Mouse (Mus musculus): ENCODE data around the gene Prkcg.
"Not testable (repeated sequence)": the region's sequence is repeated elsewhere in the genome, so short reads cannot be mapped to it uniquely, and the experiment has no call there.

Prkcg gene

DNA sequence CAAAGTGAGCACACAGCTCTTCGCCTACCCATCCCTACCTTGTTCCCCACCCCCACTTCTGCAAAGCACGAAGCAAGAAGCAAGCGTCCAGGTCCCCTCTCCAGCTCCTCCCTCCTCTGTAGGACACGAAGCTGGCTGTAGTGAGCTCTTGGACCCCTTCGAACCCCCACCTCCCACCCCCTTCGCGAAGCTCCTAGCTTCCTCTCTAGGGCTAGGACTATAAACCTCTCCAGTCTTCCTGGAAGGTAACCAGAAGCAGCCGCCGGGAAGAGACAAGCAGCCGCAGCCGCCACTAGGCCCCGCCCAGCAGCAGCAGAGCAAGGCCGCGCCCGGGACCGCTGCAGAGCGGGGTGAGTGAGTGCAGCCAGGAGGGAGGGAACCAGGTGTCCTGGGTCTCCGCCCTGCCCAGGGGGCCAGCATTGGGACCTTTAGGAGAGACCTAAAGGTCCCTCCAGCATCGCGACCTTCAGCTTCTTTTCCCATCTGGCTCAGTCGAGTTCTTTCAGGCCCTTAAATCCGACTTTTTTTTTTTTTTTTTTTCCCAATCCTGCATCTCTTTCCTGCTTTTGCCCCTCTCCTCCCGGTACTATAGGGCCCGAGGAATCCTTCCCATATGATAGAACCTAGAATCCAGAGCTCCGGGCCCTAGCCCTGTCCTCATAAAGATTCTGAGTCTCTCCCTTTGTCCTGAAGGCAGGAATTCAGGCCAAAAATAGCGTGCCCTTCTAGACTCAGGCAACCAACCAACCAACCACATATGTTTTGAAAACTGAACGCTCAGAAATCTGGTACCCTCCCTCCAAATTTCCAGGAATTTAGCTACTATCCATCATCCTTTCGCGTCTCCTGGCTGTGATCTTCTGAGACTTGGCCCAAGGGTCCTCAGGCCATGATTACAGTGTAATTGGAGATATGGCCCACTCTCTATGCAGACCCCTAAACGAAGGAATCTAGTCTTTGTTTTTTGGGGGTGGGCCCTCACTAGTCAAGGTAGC lies at the start of gene Prkcg, which contains the start of gene Myadm:
TSS of gene Prkcg (plus strand) at position 204 of the 995 bp plus-strand sequence.
TSS of gene Myadm (plus strand) at position 105 of the 995 bp plus-strand sequence.
- in situ Hi-C loops (cut with MboI; ENCODE audit: low sequenced_read_pairs), result no loop called here

DNA sequence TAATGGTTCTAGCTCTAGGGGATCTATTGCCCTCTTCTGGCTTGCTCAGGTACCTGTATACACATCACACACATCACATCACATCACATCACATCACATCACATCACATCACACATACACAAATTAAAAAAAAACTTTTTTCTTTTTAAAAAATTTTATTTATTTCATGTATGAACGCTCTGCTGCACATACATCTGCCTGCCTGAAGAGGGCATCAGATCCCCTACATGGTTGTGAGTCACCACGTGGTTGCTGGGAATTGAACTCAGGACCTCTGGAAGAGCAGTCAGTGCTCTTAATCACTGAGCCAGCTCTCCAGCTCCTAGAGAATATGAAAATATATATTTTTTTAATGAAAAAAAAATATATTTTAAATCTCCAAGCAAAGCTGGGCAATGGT lies 49.8 kb upstream of the Prkcg start:
- in situ Hi-C loops (cut with MboI; ENCODE audit: low sequenced_read_pairs), result no loop called here

DNA sequence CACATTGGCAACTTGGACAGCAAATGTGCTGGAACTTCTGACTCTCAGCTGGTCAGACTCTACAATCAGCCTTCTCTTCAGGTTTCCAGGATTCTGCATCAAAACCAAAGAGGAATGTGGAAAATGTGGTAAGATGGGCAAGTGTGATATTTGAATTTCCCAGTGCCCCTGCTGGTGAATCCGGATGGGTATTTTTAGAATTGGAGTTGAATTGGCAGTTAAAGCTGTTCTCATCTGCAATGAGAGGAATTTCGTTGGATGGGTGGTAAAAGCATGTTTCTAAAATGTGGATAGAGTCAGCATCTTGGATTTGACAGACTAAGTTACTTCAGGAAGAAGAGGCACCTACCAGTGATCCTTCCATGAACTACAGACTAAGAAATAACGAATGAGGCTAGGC lies 28.3 kb upstream of the Prkcg start:
- in situ Hi-C loops (cut with MboI; ENCODE audit: low sequenced_read_pairs), result no loop called here

DNA sequence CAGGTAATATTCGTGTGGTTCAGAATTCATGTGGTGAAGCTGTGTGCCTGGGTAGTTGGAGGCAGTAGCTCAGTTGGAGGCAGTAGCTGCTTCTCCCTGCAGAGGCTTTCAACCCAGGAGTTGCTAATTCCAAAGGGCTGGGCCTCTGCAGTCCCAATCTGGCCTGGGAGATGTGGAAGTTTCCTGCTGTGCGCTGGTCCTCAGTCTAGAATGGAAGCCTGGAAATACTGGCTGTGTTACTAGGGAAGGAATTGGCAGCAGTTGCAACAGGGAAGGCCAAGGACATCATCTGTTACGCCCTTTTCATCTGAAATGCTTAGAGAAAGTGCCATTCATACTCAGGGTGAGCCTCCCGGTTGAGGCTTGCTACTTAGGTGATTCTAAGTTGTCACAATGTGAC lies 27.5 kb upstream of the Prkcg start:
- in situ Hi-C loops (cut with MboI; ENCODE audit: low sequenced_read_pairs), result no loop called here

DNA sequence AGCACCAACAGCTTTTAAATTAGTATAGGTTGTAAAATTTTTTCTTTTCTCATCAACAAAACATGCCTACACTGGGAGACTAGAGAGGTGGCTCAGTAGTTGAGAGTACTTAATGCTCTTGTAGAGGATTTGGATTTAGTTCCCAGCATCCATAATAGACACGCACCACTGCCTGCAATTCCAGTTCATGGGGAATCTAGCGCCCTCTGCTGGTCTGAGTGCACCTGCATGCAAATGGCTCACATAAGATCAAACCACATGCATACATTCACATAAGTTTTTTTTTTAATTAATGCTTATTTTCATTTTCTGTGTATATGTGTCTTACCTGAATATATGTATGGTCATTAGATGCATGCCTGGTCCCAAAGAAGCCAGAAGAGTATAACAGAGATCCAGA lies 26.2 kb upstream of the Prkcg start:
- in situ Hi-C loops (cut with MboI; ENCODE audit: low sequenced_read_pairs), result no loop called here

DNA sequence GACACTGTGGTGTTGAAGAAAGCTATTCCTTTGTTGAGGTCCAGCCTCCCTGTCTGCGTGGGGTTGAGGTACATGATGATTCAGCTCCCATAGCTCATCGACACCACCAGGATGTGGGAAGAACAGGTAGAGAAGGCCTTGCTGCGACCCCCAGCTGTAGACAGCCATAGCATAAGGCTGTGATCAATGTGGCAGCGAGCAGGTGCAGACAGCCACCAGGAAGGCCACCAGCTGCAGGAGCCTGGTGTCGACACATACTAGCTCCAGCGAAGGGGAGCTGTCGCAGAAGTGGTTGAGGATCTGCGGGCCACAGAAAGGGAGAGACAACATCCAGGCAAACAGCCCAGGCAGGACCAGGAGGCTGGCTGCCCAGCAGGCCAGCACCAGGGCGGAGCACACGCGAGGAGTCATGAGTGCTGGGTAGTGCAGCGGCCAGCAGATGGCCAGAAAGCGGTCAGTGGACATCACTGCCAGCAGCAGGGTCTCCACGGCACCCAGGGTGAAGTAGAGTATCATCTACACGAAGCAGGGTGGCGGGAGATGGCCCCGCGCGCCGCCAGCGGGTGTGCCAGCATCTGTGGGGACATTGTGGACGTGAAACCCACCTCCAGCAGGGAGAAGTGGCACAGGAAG lies 24.5 kb upstream of the Prkcg start:
- in situ Hi-C loops (cut with MboI; ENCODE audit: low sequenced_read_pairs), result no loop called here

DNA sequence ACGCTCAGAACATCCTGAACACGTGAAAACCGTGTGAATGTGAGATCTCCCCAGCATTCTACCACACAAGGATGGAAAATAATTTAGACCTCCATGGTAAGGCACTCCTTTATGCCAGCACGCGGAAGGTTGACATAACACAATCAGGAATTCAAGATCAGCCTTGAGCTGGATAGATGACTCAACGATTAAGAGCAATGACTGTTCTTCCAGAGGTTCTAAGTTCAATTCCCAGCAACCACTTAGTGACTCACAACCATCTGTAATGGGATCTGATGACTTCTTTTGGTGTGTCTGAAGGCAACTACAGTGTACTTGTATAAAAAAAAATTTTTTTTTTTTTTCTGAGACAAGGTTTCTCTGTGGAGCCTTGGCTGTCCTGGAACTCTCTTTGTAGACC lies 23.7 kb upstream of the Prkcg start:
- in situ Hi-C loops (cut with MboI; ENCODE audit: low sequenced_read_pairs), result no loop called here

DNA sequence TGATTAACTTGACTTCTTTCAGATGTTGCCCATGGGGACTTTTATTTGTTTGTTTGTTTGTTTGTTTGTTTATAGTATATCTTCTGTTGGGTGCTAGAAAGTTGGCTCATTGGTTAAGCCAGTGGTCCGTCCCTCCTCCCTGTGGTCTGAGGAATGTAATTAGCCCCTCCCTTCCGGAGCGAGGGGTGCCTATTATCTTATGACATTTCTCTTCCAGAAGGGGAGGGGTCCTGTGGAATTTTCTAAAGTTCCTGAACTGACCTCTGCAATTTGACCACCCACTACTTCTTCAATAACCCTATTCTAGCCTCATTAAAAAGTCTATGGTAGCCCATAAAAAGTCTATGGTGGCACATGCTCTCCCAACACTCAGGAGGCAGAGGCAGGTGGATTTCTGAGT lies 21.7 kb upstream of the Prkcg start:
- in situ Hi-C loops (cut with MboI; ENCODE audit: low sequenced_read_pairs), result no loop called here

DNA sequence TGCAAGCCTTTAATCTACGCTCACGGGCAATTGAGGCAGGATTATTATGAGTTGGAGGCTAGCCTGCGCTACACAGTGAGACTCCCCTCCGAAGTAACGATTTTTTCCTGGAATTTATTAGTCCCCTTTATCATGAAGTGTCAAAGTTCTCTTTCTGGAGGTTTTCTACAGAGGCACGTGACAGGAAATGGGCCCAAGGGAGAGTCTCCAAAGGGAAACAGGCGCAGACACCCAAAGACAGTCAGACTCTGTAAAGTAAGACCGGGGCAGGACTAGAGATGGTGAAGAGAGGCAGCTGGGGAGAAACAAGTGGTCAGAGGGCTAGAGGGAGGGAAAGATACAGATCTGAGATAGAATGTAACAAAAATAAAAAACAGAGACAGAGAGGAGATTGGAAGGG lies 21.1 kb upstream of the Prkcg start:
- in situ Hi-C loops (cut with MboI; ENCODE audit: low sequenced_read_pairs), result no loop called here

DNA sequence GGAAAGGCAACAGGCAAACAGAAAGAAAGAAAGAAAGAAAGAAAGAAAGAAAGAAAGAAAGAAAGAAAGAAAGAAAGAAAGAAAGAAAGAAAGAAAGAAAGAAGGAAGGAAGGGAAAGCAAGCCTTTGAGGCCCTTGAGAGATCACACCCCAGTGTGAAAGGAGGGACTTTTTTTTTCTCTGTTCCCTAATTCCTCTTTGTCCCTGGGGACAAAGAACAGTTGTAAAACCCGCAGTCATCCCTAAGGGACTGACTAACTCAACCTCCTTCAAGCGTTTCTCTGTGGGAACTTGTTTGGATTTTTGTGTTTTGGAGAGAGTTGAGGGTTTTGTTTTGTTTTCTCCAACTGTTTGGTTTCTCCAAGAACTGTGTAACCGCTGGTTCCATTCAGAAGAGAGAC lies 20.7 kb upstream of the Prkcg start:
- in situ Hi-C loops (cut with MboI; ENCODE audit: low sequenced_read_pairs), result no loop called here

DNA sequence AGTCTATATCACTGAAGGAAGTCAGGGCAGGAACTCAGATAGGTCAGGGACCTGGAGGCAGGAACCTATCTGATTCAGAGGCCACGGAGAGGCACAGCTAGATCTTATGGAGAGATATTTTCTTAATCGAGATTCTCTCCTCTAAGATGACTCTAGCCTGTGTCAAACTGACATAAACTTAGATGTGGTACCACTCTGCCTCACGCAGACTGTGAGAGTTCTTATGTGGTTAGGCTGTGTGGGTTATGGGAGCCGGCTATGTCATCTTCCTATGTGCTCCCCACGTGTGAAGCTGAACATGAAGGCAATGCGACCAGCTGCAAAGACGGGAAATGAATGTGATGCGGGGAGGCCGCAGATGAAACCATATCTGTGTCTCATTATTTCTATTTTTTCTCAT lies 16.8 kb upstream of the Prkcg start:
- in situ Hi-C loops (cut with MboI; ENCODE audit: low sequenced_read_pairs), result no loop called here

DNA sequence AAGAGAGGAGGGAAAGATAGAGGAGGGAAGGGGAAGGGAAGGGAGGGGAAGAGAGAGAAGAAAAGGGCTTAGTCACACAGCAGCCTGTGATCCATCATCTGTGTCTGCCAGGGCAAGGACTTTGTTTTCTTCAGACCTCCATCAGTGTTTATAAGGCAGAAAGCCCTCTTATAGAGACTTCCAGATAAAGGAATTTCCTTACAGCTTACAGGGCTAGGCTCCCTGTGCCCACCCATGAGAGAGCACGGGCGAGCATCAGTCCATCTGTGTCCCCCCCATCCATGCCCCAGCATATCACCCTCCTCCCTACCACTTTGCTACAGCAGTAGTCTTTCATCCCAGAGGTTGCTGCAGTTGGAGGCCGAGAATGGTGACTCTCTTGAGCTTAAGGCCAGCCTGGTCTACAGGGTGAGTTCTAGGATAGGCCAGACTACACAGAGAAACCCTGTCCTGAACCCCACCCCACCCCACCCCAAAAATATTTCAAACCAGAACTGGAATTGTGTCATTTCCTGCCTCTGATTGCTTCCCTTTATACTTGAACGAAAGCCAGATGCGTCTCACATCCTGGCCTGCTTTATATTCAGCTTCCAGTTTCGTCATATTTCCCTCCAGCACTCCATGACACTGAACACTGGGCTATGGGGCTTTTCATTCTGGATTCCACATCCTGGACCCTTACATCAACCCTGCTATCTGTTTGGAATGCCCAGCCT lies 13.4 kb upstream of the Prkcg start:
- in situ Hi-C loops (cut with MboI; ENCODE audit: low sequenced_read_pairs), result no loop called here

DNA sequence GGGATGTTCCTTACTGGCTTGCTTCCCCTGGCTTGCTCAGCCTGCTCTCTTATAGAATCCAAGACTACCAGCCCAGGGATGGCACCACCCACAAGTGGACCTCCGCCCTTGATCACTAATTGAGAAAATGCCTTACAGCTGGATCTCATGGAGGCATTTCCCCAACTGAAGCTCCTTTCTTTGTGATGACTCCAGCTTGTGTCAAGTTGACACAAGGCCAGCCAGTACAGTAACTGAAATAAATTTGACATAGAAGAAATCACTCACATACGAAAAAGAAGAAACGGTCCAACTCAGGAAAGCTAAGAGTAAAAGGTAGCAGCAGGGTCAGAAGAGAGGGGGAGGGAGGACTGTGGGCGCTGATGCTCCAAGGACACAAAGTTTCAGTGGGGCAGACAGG lies 12.2 kb upstream of the Prkcg start:
- in situ Hi-C loops (cut with MboI; ENCODE audit: low sequenced_read_pairs), result not testable (repeated sequence)

DNA sequence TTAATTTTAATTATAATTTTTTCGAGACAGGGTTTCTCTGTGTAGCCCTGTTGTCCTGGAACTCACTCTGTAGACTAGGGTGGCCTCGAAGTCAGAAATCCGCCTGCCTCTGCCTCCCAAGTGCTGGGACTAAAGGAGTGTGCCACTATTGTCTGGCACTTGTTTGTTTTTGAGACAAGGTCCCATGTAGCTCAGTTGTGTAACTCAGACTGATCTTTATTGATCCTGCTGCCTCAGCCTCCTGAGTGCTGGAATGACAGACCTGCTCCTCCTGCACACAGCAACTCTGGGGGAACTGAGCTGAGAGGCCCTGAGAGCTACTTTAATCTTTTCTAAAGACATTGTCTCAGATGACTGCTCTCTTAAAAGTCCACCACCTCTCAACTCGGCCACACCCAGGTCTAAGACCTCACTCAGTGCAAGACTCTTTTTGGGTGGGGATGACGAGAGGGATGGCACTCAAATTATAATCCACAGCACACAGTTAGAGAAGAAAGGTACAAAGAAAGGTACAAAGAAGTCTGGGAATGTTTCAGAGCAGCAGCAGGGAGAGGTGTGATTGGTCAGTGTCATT lies 8.8 kb upstream of the Prkcg start:
- in situ Hi-C loops (cut with MboI; ENCODE audit: low sequenced_read_pairs), result no loop called here

DNA sequence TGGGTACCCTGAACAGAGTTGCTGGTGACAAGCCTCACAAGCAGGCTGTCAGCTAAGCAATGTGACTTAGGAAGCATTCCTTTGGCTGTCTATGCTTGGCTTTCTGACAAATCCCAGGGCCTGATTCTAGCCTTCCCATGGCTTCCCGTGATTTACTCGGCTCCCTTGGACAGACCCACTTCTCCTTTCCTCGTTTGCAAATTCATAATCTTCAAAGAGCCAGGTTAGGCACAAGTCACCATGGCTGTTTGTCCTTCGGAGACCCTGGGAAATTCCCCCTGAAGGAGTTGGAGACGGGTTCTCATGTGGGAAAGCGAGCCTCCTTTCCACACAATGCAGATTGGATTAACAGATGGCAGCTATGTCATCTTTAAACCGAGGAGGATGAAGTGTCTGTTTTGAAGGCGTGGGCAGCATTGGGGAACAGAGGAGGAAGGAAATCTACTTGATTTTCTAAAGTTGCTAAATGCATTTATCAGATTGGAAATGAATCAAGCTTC lies 8.3 kb upstream of the Prkcg start:
- in situ Hi-C loops (cut with MboI; ENCODE audit: low sequenced_read_pairs), result no loop called here

DNA sequence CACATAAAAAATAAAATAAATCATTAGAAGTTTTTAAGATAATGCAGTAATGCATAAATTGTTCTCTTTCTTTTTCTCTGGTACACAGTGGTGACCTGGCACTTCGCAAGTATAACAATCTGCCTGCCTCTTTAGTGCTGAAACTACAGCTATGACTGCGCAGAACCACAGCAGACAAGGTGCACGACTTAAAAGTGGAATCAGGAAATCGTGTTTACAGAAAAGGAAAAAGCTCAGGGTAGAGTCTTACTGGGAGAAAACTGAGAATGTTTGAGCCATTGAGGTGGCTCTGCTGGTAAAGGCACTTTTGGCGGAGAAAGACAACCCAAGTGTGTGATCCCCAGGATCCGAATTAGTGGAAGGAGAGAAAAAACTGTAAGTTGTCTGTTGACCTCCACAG lies 7.2 kb upstream of the Prkcg start:
- in situ Hi-C loops (cut with MboI; ENCODE audit: low sequenced_read_pairs), result no loop called here

DNA sequence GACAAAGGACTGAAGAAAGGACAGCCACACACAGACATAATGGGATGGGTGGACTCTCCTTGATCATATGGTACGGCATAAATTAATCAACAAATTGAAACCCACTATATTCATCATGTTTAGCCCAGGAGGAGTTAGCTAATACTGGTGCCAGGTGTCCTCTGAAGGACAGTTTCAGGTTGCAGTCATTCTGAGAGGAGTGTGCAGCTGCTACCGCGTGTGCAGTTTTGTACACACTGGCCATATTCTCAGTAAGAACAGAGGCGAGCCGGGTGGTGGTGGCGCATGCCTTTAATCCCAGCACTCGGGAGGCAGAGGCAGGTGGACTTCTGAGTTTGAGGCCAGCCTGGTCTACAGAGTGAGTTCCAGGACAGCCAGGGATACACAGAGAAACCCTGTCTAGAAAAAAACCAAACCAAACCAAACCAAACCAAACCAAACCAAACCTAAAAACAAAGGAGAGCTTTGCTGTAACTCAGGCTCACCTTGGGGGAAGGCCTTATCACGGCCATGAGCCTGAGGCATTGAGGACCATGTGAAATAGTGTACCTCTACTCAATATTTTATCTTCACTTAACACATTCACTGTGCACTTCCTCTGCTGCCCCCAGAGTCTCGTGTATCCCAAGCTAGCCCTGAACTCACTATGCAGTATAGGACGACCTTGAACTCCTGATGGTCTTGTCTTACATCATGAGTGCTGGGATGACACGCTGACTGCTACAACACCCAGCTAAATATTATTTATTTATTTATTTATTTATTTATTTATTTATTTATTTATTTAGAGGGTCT lies 5.7 kb upstream of the Prkcg start:
- in situ Hi-C loops (cut with MboI; ENCODE audit: low sequenced_read_pairs), result no loop called here

DNA sequence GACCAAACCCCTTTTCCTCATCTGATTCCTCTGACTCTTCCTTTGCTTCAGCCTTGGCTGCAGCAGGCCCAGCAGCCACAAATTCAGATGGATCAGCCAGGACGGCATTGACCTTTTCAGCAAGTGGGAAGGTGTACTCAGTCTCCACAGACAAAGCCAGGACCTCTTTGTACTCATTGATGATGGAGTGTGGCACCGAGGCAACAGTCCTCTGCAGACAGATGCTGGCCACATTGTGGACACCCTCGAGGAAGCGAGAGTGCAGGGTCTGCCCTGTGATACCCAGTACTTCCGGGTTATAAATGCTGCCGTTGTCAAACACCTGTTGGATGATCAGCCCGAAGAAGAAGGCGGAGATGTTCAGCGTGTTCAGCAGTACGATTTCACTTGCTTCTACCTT lies 4.4 kb upstream of the Prkcg start:
- in situ Hi-C loops (cut with MboI; ENCODE audit: low sequenced_read_pairs), result no loop called here

DNA sequence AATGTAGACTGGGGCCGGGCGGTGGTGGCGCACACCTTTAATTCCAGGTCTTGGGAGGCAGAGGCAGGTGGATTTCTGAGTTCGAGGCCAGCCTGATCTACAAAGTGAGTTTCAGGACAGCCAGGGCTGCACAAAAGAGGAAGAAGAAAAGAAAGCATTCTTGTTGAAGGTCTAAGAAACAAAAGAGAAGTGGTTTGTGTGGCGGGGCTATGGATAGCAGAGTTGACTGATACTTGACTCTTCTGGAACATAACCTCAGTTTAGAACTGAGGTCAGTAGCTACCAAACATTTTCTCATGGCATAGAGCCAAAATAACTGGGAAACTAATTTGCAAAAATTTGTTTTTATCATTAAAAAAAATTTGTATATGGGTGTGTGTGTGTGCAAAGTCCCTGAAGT lies 2.9 kb upstream of the Prkcg start:
- in situ Hi-C loops (cut with MboI; ENCODE audit: low sequenced_read_pairs), result no loop called here

DNA sequence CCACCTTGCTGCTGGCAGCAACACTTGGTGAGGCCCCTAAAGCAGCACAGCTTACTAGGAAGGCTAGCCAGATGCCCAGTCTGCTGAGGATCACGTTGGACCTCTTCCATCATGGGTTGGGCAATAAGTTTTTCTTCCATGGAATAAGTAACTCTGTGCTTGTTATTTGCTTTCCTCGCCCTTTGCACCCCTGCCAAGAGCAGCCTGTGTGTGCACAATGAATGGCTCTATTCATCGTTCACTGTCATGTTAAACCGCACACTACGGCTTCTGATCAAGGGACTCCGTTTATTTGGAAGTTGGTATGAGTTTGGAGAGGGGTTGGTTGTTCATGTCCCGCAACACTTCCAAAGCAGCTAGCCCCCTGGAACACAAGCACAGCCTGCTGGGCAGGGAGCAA lies 1.8 kb upstream of the Prkcg start:
- in situ Hi-C loops (cut with MboI; ENCODE audit: low sequenced_read_pairs), result no loop called here

All from CH12F3 (cell line).